Mouse (Mus musculus) lung, adult 2 months (tissue): ENCODE measurements around the gene Ubxn10.

Experiments
- CTCF ChIP-seq: fragments of 200-500 bp; IDR thresholded peaks from 2 replicates; pipeline ENCODE4 v1.5.1; 2011; ENCODE audit warnings: mild to moderate bottlenecking, low read length, control low read depth; ENCODE audit not compliant: insufficient read depth
- POLR2A ChIP-seq: fragments of 200-500 bp; IDR thresholded peaks from 2 replicates; pipeline ENCODE4 v1.6.1; 2011; ENCODE audit warnings: low read depth, mild to moderate bottlenecking, control low read depth, low read length, borderline replicate concordance; ENCODE audit errors: extremely low read depth

GRCm38 (mm10) chr4:138782098-138782497, 45.1 kb upstream of the Ubxn10 start:
- no peak for TF ChIP-seq CTCF
- no peak for TF ChIP-seq POLR2A
